Mouse (Mus musculus): ENCODE measurements around the gene Arhgap15.

DNA sequence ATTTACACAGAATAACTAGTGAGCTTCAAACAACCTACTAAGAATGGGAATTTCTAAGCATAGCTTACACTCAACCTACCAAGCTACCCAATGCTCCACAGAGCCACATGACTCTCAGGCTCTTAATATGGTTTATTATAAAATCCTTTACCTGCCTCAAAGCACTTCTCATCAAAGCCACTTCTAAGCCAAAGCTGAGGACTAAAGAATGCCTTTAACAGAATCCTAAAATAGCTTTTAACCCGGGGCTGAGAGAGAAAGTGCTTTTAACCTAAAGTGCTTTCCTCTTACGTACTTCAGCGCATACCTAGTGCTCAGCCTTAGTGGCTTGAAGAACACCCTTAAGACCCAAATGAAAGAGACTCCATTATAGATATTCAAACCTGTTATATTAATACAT is 380.9 kb downstream of the Arhgap15 start:
- TF ChIP-seq CTCF (IDR thresholded peaks at IDR 0.05; ENCODE audit: low read depth, low read length), result no peak
- no peak for TF ChIP-seq POLR2A (IDR thresholded peaks at IDR 0.05; ENCODE audit: borderline replicate concordance, low read depth, low read length)

Measured in bone marrow macrophage, adult 2 months (primary cell).